Mouse (Mus musculus): ENCODE data around the gene Slc9b1. TPM values are rescaled to one million over a fixed set of nuclear protein-coding genes. Genes with fewer than 3 reads are reported as not detected.

Gene Slc9b1
- total and polyA plus RNA-seq, 3 experiments, result 0.14 TPM; not detected in 2

- TF ChIP-seq POLR2AphosphoS2 (IDR thresholded peaks at IDR 0.05; ENCODE audit: low read length) (no peak), USF1 (IDR thresholded peaks at IDR 0.05; ENCODE audit: low read depth, low read length) (no peak), HCFC1 (IDR thresholded peaks at IDR 0.05; ENCODE audit: low read depth, low read length) (no peak), USF2 (IDR thresholded peaks at IDR 0.05; ENCODE audit: borderline replicate concordance in 1 of 2, insufficient read depth in 1 of 2, low read depth in 1 of 2, low read length in 2 of 2) (no peak), EP300 (IDR thresholded peaks at IDR 0.05; ENCODE audit: low read depth in 1 of 2, low read length in 2 of 2) (no peak), ETS1 (IDR thresholded peaks at IDR 0.05; ENCODE audit: low read depth, low read length) (no peak), KAT2A (conservative IDR thresholded peaks at IDR 0.05; ENCODE audit: low read depth, low read length) (no peak), POLR2A (IDR thresholded peaks at IDR 0.05; ENCODE audit: control insufficient read depth in 1 of 2, insufficient read depth in 1 of 2, low read depth in 1 of 2, low read length in 2 of 2, poor library complexity in 1 of 2) (no peak), RAD21 (IDR thresholded peaks at IDR 0.05; ENCODE audit: low read depth, low read length) (no peak), CHD1 (IDR thresholded peaks at IDR 0.05; ENCODE audit: low read depth, low read length) (no peak), TBP (IDR thresholded peaks at IDR 0.05; ENCODE audit: low read depth, low read length) (no peak), GABPA (IDR thresholded peaks at IDR 0.05; ENCODE audit: low read depth, low read length) (no peak), MYC (IDR thresholded peaks at IDR 0.05; ENCODE audit: low read depth, low read length) (no peak), MEF2A (IDR thresholded peaks at IDR 0.05; ENCODE audit: extremely low read depth, insufficient replicate concordance, low read depth, low read length, poor library complexity, severe bottlenecking) (no peak), ZKSCAN1 (IDR thresholded peaks at IDR 0.05; ENCODE audit: low read depth, low read length) (no peak), MYB (IDR thresholded peaks at IDR 0.05; ENCODE audit: low read depth, low read length) (no peak), MXI1 (IDR thresholded peaks at IDR 0.05; ENCODE audit: low read depth, low read length) (no peak)
- Histone ChIP-seq H3K4me1 (ENCODE audit: control insufficient read depth in 1 of 2, insufficient read depth in 2 of 2, low read length in 2 of 2) (no peaks in the 10 kb centered on the region), H3K9ac (ENCODE audit: control insufficient read depth, low read depth, low read length, poor library complexity, severe bottlenecking) (no peak overlapping the region), H3K79me2 (ENCODE audit: control insufficient read depth, insufficient read depth, low read length, poor library complexity) (no peaks in the 10 kb centered on the region), H3K27me3 (ENCODE audit: control insufficient read depth in 1 of 2, insufficient read depth in 2 of 2, low read length in 2 of 2) (no peaks in the 10 kb centered on the region), H3K36me3 (ENCODE audit: control insufficient read depth in 1 of 2, insufficient read depth in 2 of 2, low read length in 2 of 2) (no peaks in the 10 kb centered on the region), H3K9me3 (replicated peaks; ENCODE audit: insufficient read depth, low read length) (no peaks in the 10 kb centered on the region), H3K27ac (ENCODE audit: control insufficient read depth, low read depth, low read length) (no peak overlapping the region), H3K4me3 (ENCODE audit: control insufficient read depth in 1 of 2, insufficient read depth in 1 of 2, low read depth in 2 of 2, low read length in 2 of 2) (no peak overlapping the region)
- no peak for DNase-seq (ENCODE audit: low read depth, low spot score)
Observed at GRCm38 (mm10) chr3:135393186-135393585, 45.4 kb downstream of the Slc9b1 start.

GRCm38 (mm10) chr3:135395085-135395484, 47.3 kb downstream of the Slc9b1 start:
- H3K79me2 ChIP-seq (ENCODE audit: control insufficient read depth, insufficient read depth, low read length, poor library complexity), result no peaks in the 10 kb centered on the region
- H3K4me1 ChIP-seq (ENCODE audit: control insufficient read depth in 1 of 2, insufficient read depth in 2 of 2, low read length in 2 of 2), result no peaks in the 10 kb centered on the region
- H3K9ac ChIP-seq (ENCODE audit: control insufficient read depth, low read depth, low read length, poor library complexity, severe bottlenecking), result no peak overlapping the region
- no peaks in the 10 kb centered on the region for H3K27me3 ChIP-seq (ENCODE audit: control insufficient read depth in 1 of 2, insufficient read depth in 2 of 2, low read length in 2 of 2)
- no peak overlapping the region for H3K4me3 ChIP-seq (ENCODE audit: control insufficient read depth in 1 of 2, insufficient read depth in 1 of 2, low read depth in 2 of 2, low read length in 2 of 2)
- DNase-seq (ENCODE audit: low read depth, low spot score), result no peak
- no peaks in the 10 kb centered on the region for H3K9me3 ChIP-seq (replicated peaks; ENCODE audit: insufficient read depth, low read length)
- TF ChIP-seq EP300 (IDR thresholded peaks at IDR 0.05; ENCODE audit: low read depth in 1 of 2, low read length in 2 of 2), result no peak
- TF ChIP-seq MAZ (IDR thresholded peaks at IDR 0.05; ENCODE audit: low read depth, low read length), result no peak
- TF ChIP-seq USF1 (IDR thresholded peaks at IDR 0.05; ENCODE audit: low read depth, low read length), result no peak
- TF ChIP-seq RCOR1 (IDR thresholded peaks at IDR 0.05; ENCODE audit: low read depth, low read length), result no peak
- no peak for TF ChIP-seq ZKSCAN1 (IDR thresholded peaks at IDR 0.05; ENCODE audit: low read depth, low read length)
- no peak for TF ChIP-seq SMC3 (IDR thresholded peaks at IDR 0.05; ENCODE audit: low read depth, low read length)
- no peak for TF ChIP-seq ETS1 (IDR thresholded peaks at IDR 0.05; ENCODE audit: low read depth, low read length)
- TF ChIP-seq CHD2 (IDR thresholded peaks at IDR 0.05; ENCODE audit: low read length), result no peak
- no peak for TF ChIP-seq TCF12 (IDR thresholded peaks at IDR 0.05; ENCODE audit: low read depth, low read length)
- TF ChIP-seq MXI1 (IDR thresholded peaks at IDR 0.05; ENCODE audit: low read depth, low read length), result no peak
- TF ChIP-seq MAX (IDR thresholded peaks at IDR 0.05; ENCODE audit: low read length), result no peak
- no peak for TF ChIP-seq MYB (IDR thresholded peaks at IDR 0.05; ENCODE audit: low read depth, low read length)
- no peak for TF ChIP-seq CTCF (IDR thresholded peaks at IDR 0.05 in 2 of 3, conservative IDR thresholded peaks at IDR 0.05 in 1 of 3; ENCODE audit: control insufficient read depth in 1 of 3, insufficient read depth in 1 of 3, low read depth in 2 of 3, low read length in 3 of 3, poor library complexity in 1 of 3, severe bottlenecking in 1 of 3)
- TF ChIP-seq E2F4 (IDR thresholded peaks at IDR 0.05; ENCODE audit: borderline replicate concordance, low read depth, low read length), result no peak
- TF ChIP-seq MYC (IDR thresholded peaks at IDR 0.05; ENCODE audit: low read depth, low read length), result no peak
- TF ChIP-seq KAT2A (conservative IDR thresholded peaks at IDR 0.05; ENCODE audit: low read depth, low read length), result no peak
- no peak for TF ChIP-seq NELFE (IDR thresholded peaks at IDR 0.05; ENCODE audit: low read depth, low read length)
- no peak for TF ChIP-seq POLR2A (IDR thresholded peaks at IDR 0.05; ENCODE audit: control insufficient read depth in 1 of 2, insufficient read depth in 1 of 2, low read depth in 1 of 2, low read length in 2 of 2, poor library complexity in 1 of 2)
- no peak for TF ChIP-seq UBTF (IDR thresholded peaks at IDR 0.05; ENCODE audit: borderline replicate concordance, insufficient read depth, low read depth, low read length)
- TF ChIP-seq BHLHE40 (IDR thresholded peaks at IDR 0.05; ENCODE audit: borderline replicate concordance, low read depth, low read length), result no peak
- no peak overlapping the region for H3K27ac ChIP-seq (ENCODE audit: control insufficient read depth, low read depth, low read length)
- H3K36me3 ChIP-seq (ENCODE audit: control insufficient read depth in 1 of 2, insufficient read depth in 2 of 2, low read length in 2 of 2), result no peaks in the 10 kb centered on the region
